Mouse (Mus musculus): ENCODE data around the gene Ppp2r5e.
A peak's percentile ranks its signal among the peaks of the same experiment; 100 is the strongest.

The Ppp2r5e gene

DNA sequence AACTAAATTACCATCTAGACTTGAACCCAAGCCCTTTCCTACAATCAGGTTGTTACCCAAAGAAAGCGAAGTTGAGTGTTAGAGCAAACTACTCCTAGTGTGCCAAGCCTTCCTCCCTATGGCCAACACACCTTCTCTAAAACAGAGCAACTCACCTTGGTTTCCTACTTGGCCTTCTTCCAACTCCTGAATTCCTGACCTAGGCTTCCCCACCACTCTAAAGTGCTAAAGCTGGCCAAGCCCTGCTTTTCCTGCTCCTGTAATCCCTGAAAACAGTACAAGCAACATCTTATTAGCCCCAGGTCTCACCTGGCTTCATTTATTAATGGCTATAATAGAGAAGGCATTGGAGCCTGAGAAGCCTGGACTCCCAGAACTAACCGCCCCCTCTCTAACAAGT, 17.0 kb downstream of the Ppp2r5e start:
- DNase-seq (ENCODE audit: inconsistent age in 2 of 2, low spot score in 1 of 2), result peak in 1 of 2 experiments; percentile 28

DNA sequence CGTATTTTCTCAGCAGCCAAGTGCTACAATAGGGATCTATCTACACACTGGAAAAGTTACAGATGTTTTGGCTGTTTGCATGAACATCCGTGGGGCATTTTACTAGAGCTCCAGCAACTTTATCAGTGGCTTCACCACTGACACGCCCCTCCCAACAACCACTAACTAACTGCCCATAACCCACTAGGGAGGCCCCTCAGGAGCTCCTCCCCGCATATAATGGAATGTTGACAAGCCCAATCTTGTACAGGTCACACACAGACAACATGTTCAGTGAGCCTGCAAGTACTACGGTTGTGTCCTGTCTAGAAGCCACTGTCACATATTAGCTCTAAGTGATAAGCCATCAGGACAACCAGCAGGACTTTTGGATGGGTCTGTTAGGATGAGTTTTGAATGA, 18.8 kb downstream of the Ppp2r5e start:
- DNase-seq (ENCODE audit: inconsistent age in 2 of 2, low spot score in 1 of 2), result no peak

DNA sequence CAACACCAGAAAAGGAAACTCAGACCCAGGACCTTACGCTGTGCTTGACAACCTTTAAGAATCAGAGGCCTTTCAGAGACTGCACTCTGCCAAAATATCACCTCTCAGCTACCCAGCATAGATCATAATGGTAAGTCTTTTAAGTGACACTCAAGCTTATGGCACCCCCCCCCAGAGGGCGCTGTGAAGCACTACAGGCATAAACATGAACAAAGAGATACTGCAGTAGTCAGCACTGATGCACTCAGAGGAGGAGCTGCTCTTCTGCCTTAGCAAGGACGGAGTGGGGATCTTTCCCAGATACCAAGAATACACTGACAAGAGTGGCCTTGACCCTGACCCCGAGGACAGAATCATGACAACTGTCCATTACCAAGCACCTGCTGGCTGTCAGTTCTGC, 23.8 kb downstream of the Ppp2r5e start:
- DNase-seq (ENCODE audit: inconsistent age in 2 of 2, low spot score in 1 of 2), result peak; percentile 65 to 88

DNA sequence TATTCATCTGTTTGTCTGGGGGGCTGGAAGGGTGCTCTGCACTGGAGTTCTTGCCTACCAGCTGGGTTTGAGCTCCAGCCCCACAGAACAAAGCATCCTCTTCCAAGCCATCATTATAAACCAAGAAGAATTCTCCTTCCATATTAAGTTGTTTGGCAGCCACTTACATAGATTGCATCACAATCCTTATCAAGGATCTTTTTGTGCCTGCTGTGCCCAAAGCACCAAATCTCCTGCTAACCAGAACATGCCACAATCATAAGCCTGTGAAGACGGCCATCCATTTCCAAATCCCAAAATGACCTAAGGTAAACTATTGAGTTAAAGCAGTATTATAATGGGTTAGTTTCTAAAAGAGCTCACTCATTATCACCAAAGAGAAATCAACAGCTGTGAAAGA, 25.9 kb downstream of the Ppp2r5e start:
- DNase-seq (ENCODE audit: inconsistent age in 2 of 2, low spot score in 1 of 2), result peak in 1 of 2 experiments; percentile 54

DNA sequence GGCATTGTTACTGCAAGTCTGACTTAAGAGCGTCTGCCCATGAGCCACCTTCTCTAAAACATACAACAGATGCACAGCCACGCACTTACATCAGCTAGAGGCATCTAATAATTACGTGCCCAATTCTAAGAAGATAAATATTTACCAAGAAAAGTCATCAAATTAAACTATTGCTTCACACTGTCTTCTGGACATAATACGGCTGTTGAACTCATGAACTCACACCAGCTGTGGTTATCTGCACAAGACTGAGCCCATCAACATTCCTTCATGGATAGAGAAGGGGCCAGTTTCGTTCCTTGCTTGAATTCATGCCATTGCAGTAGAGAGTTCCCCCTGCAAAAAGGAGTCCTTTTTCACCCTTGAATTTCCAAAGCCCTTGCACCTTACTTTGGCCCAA, 28.3 kb downstream of the Ppp2r5e start:
- DNase-seq (ENCODE audit: inconsistent age in 2 of 2, low spot score in 1 of 2), result no peak

DNA sequence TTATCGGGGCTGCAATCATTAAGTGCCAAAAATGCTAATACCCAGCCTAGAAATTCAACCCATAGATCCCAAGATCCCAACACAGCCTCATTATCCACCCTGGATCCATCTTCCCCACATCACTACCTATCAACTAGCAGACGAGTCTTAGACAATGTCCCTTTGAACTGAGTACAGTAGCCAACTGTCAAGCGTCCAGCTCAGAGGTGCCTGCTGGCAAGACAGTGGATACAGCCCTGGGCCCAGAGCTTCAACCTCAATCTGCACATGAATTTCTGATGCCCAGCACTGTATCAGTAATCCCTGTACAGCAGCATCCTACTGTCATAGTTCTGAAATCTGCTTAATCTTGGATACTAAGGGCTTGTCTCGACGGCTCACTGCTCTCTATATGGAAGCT, 30.3 kb downstream of the Ppp2r5e start:
- DNase-seq (ENCODE audit: inconsistent age in 2 of 2, low spot score in 1 of 2), result no peak

DNA sequence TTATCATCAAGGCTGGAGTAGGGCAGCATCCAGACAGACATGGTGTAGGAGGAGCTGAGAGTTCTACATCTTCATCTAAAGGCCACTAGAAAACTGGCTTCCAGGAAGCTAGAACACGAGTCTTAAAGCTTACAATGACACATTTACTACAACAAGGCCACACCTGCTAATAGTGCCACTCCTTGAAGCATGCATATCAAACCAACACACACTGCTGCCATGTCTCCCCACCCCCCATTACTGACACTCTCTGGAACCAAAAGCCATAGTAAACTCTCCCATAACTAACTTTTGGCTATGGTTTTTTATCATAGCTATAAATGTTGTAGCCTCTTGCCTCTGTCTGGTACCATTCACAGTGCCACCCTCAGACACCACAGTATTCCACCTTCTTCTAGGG, 31.5 kb downstream of the Ppp2r5e start:
- DNase-seq (ENCODE audit: inconsistent age in 2 of 2, low spot score in 1 of 2), result no peak

DNA sequence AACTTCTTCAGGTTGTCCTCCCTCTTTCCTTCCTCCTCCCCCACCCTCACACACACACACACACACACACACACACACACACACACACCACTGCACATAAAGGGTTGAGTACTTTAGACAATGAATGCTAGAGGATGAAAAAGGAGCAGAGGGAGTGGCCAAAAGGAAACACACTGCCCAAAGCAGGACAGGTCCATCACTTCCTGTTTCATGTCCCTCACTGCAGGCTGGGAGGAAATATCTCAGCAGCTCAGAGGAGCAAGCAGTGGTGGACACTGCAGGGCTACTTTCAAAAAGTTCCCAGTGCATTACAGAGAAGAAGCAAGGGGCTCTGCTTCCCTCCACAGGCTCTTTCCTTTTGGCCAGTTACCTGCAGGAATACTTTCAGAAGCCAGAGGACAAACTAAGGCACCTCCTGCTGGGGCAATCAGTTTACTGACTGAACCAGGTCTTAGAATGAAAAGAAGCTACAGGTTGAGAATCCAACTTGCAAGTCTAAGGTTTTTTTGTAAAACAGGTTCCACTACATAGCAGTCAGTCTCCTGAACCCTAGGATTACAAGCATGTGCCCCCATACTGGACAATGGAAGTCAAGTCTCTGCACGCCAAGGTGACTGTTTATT, 32.9 kb downstream of the Ppp2r5e start:
- no peak for DNase-seq (ENCODE audit: inconsistent age in 2 of 2, low spot score in 1 of 2)

DNA sequence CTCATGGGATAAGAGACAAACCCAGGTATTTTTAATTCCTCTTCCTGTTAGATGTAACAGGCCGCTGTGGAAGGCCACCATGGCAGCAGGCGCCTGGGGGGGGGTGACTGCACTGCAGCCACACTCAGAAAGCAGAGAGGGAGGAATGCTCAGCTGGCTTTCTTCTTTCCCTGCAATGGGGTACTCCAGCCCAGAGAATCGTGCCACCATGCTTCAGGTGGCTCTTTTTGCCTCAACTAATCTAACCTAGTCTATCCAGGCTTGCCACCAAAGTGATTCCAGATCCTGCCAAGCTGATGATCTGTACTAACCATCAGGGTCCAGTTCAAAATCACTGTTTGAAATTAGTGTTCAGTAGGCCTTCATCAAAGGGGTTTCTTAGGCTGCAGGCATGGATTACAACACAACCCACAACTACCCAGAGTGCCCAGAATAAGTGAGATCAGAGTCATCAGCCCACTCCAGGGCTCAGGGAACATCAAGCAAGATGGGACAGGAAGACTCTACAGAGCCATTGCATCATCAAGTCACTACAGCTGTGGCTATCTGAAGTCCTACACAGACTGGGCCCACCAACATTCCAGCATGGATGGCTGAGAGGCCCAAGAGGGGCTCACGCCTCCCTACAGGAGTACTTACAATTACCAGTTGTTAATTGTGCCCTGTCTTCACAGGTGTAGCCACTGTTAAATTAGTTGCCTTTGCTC, 35.2 kb downstream of the Ppp2r5e start:
- DNase-seq (ENCODE audit: inconsistent age in 2 of 2, low spot score in 1 of 2), result no peak

DNA sequence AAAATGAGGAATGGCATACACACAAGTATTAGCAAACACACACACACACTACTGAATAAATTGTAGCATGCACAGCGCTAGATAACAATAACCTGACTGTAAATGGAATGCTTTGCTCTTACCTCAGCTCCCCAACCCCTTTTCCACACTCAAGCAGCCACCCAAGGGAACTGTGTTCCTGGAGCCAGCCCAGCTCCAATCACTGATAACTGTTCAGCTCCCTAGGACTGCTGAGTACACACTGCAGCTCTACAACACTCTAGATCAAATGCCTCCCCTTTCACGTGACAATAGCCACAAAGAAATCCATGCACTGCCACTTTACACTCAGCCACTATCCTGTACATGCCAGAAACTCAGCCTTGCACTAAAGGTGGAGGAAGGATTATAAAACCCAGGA, 36.8 kb downstream of the Ppp2r5e start:
- no peak for DNase-seq (ENCODE audit: inconsistent age in 2 of 2, low spot score in 1 of 2)

DNA sequence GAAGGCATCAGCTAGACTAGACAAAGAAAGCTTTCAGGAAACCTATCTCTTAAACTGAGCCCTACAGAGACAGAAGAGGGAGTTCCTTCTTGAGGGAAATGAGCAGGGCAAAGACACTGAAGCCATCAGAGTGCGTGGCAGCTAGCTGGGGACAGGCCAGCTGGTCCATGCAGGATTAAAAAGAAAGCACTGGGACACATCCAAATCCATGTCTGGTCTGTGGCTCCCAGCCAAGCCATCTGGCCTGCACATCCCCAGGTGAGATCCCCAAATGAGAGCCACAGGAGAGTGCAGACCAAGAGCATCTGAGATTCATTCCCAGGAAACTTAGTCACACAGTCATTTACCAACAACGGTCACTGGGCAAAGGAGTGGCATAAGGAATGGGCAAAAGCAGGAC, 38.2 kb downstream of the Ppp2r5e start:
- DNase-seq (ENCODE audit: inconsistent age in 2 of 2, low spot score in 1 of 2), result peak in 1 of 2 experiments; percentile 48

DNA sequence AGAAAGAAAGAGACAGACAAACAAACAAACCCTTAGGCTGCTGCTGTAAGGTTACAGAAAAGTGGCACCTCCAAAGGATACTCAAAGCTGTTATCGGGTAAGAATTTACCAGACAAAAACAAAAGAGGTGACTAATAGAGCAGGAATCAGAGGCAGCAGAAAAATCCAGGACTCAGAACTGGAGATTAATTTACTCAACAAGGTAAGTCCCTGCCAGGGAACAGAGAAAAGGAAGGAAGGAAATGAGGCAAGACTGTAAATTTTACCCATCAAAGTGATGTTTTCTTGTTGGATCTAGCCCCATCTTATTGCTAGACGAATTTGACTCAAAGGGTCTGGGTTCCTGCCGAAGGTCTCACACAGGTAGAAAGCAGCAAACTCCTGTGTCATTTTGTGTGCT, 41.0 kb downstream of the Ppp2r5e start:
- no peak for DNase-seq (ENCODE audit: inconsistent age in 2 of 2, low spot score in 1 of 2)

DNA sequence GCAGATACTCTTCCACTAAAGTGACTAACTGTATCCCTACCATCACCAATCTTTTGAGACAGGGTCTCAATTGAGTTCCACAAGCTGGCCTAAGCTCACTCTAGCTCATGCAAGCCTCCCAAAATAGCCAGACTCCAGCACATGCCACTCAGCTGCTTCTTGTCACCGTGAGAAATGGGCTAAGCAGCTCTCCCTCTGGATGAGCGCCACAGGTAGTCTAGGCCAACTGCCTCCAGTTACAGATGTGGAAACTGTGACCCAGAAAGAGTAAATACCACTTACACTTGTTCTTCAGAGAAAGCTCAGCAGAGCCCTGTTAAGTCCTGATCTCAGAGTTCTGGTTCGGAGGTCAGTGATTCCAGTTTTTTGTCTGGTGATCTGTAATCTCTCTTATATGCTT, 43.7 kb downstream of the Ppp2r5e start:
- DNase-seq (ENCODE audit: inconsistent age in 2 of 2, low spot score in 1 of 2), result peak in 1 of 2 experiments; percentile 52

DNA sequence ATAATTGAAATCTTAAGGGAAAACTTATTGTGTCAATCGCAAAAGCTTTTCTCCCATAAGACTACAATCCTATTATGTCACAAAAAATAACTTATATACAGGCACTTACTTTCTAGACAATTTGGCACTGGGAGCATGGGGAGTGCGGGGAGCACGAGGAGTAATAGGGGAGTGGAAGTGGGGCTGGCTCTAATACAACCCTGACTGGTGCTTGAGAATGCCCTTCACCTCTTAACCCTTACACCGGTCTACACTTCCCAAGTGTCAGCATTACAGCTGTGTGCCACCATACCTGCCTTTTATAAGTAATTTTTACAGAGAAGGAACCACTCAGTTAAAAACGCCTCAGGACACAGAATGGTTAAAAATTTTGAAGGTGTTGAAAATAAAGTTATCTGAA, 44.4 kb downstream of the Ppp2r5e start:
- DNase-seq (ENCODE audit: inconsistent age in 2 of 2, low spot score in 1 of 2), result no peak

DNA sequence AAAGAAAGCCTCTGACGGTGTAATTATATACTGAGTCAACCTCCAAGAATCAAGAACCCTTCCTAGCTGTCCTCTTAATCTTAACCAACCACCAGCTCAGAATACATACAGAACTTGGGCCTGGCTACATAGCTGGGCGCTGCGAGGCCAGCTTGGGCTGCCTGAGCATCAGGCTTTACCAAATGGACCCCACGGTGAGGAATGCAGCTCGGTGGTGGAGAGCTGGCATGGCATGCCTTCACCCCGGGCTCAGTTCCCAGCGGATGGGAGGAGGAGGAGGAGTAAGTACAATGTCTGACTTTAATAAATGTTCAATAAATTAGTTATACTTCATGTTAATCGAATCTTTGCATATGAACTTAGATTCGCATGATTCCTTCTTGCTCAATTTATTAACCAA, 47.0 kb downstream of the Ppp2r5e start:
- no peak for DNase-seq (ENCODE audit: inconsistent age in 2 of 2, low spot score in 1 of 2)

DNA sequence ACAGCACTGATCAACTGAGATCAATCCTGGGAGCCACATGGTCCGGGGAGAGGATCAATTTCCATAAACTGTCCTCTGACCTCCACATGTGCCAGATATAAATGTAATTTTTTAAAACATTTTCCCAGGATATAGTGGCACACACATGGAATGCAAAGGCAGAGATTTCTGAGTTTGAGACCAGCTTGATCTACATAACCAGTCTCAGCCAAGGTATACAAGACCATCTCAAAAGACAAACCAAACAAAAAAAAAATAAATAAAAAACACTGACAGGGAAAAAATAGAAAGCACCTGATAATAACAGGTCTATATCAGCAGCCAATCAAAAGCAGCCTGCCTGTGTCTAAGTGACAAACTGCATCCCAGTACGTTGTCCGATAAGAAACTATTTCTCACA, 48.9 kb downstream of the Ppp2r5e start:
- DNase-seq (ENCODE audit: inconsistent age in 2 of 2, low spot score in 1 of 2), result no peak

DNA sequence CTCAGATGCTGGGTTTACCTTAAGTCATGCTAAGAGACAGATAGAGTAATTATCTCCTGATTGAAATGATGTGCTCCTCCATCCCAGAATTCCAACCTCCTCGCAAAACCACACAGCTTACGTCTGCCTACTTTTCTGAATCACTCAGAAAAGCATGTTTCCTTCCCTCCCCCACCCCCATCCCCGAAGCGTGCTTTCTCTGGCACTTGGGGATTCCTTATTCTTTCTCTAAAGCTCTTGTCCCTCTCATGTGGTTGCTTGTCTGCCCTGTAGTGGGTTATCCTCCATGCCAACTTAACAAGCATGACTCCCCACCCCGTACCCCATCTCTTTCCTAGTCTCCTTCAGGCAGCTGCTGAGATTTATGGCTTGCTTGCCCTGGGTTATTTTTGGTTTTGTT, 49.8 kb downstream of the Ppp2r5e start:
- no peak for DNase-seq (ENCODE audit: inconsistent age in 2 of 2, low spot score in 1 of 2)

DNA sequence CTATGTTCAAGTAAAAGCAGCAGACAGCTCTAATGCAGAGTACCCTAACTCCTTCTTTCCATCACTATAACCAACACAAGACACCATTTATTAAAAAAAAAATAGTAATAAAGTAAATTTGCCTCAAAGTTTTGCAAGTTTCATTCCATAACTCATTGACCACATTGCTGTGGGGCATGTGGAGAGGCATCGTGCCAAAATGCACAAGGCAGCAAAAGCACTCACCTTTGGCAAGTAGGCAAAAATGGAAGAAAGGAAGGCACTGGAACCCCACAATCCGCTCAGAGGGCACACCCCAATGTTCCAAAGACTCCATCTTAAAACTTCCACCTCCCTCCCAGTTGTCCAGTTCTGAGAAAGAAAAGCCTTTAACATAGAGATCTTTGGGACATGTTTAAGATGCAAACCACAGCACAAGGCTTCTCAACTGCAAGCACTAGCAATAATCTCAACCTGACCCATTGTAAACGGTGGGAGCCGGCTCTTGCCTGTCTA, 50.6 kb downstream of the Ppp2r5e start:
- no peak for DNase-seq (ENCODE audit: inconsistent age in 2 of 2, low spot score in 1 of 2)

DNA sequence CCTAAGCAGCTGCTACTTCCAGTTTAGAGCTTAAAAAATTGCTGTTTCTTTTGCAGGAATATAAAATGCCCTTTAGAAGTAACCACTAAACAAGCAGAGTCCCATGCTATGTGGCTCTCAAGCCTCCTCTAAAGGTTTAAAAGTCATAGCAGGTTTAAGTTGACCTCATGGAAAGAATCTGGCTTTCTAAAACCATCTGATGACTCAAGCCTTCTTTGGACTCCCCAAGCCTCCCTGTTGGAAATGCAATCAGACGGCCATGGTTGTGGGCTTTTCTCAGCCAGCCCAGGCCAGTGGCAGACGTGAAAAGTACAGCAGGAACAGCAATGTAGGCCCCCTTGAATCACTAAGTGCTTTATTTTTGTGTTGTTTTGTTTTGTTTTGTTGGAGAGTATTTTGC, 51.4 kb downstream of the Ppp2r5e start:
- no peak for DNase-seq (ENCODE audit: inconsistent age in 2 of 2, low spot score in 1 of 2)

DNA sequence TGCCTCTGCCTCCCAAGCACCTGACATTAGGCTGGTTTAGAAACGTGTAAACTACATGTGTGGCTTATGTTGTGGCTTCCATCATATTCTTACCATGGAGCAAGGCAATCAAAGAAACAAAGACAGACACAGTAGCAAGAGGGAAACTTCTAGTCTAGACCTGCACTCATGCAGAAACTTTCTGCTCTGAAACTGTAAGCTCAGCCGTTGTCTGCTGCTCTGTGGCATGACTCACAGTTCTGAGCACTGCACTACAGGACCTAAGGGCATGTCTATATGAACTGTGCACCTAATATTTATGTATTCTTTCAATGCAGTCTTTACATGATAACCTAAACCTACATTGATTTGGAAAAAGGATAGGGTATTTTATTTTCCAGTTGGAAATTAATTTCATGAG, 51.8 kb downstream of the Ppp2r5e start:
- no peak for DNase-seq (ENCODE audit: inconsistent age in 2 of 2, low spot score in 1 of 2)

DNA sequence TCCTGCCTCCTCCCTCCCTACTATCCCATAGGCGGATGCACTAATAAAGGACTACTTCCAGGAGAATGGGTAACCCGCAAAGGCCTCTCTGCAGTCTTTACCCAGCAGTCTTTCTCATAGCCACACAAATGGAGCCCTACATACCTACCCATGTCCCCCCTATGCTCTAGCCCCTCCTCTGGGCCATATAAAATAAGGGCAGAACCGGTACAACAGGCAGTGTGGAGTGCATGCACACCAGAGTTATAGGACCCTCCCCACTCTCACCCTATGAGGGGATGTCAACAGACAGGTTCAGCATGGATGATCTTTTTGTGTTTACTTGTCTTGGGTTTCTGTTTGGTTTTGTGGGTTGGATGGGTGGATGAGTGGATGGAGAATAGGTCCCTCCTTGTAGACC, 52.7 kb downstream of the Ppp2r5e start:
- DNase-seq (ENCODE audit: inconsistent age in 2 of 2, low spot score in 1 of 2), result no peak

DNA sequence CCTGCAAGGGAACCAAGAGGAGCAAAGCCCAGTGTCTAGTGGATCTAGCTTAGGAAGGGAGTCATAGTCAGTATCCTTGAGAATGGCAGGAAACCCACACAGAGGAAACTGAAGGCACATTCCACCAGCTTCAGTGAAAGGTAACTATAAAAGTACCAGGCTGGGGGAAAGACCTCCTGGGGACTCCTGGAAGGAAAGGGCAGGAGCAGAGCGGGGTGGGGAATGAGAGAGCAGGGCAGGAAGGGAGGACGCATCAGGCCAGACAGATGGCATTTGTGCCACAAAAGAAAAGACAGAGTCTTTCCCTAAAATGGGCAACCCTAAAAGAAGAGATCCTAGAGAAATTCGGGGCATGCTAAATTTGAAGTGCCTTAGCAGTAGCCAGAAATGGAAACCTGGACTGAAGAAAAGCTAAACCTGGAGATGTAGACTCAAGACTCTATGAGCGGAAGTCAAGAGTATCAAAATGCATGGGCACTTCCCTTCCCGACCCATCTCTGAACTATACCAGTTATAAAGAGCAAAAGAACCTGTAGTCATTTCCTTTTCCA, 55.3 kb downstream of the Ppp2r5e start:
- no peak for DNase-seq (ENCODE audit: inconsistent age in 2 of 2, low spot score in 1 of 2)

DNA sequence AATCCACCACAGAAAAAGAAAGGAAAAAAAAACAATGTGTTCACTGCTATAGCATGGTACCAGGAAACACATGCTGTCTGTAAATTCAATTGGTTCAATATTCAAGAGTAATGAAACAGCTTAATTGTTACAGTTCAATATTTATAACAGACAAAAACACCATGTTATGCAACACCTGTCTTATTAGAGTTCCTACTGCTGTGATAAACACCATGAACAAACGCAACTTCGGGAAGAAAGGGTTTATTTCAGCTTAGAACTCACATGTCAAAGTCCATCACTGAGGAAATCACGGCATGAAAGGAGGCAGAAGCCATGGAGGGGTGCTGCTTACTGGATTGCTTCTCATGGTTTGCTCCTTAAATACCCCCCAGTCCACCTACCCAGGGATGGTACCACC, 56.8 kb downstream of the Ppp2r5e start:
- DNase-seq (ENCODE audit: inconsistent age in 2 of 2, low spot score in 1 of 2), result no peak
